Mouse (Mus musculus) megakaryocyte, embryonic 14.5 days (primary cell): ENCODE measurements around the gene Cfap58.

ENCODE experiments used
- FLI1 ChIP-seq: IDR thresholded peaks from 2 replicates; pipeline ENCODE4 v1.6.1; 2012; ENCODE audit warnings: low read length, inconsistent platforms, mixed read lengths
- GATA1 ChIP-seq: IDR thresholded peaks from 3 replicates; pipeline ENCODE4 v1.6.1; 2012; ENCODE audit warnings: mixed read lengths, low read length, inconsistent platforms, borderline replicate concordance

DNA sequence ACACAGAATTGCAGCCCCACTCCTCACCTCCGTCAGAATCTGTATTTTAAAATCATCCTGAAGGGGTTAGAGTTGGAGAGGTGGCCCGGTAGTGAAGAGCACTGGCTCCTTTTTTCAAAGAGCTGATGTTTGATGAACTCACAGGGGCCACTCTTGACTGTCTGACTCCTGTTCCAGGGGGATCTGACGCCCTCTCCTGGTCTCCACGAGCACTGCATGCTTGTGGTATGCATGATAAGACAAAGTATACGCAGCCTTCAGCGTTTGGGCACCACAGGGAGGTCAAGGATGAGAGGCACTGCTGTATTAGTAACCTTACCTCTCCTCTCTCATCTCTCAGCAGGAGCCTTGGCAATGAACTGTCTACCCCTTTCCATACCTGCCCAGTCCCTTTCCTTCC, 37.5 kb upstream of the Cfap58 start:
- no peak for TF ChIP-seq GATA1
- TF ChIP-seq FLI1, result no peak
